Mouse (Mus musculus) heart, embryonic 15.5 days (tissue): ENCODE measurements around the gene Qdpr. TPM values are rescaled to one million over a fixed set of nuclear protein-coding genes. Genes with fewer than 3 reads are reported as not detected.

Experiments used
- ATAC-seq: fragments of 200-750 bp; cut with Nextera tagmentation; replicated peaks from 2 replicates; pipeline ENCODE4 v1.8.0; 2017; ENCODE audit warnings: low read depth, moderate TSS enrichment; ENCODE audit not compliant: insufficient number of reproducible peaks, insufficient read depth, low FRiP score
- H3K27ac ChIP-seq: fragments of 300-500 bp; sonication (generic); 2 replicates; pipeline ENCODE4 v1.5.1; 2015; ENCODE audit warnings: mild to moderate bottlenecking, inconsistent platforms
- H3K27me3 ChIP-seq: fragments of 300-500 bp; sonication (generic); 2 replicates; pipeline ENCODE4 v1.6.1; 2015; ENCODE audit warnings: inconsistent platforms
- H3K36me3 ChIP-seq: fragments of 300-500 bp; sonication (generic); 2 replicates; pipeline ENCODE4 v1.6.1; 2015; ENCODE audit warnings: mild to moderate bottlenecking, inconsistent platforms
- H3K4me1 ChIP-seq: fragments of 300-500 bp; sonication (generic); replicated peaks from 2 replicates; pipeline ENCODE4 v1.6.1; 2015; ENCODE audit warnings: inconsistent platforms
- H3K4me2 ChIP-seq: fragments of 300-500 bp; sonication (generic); 2 replicates; pipeline ENCODE4 v1.6.1; 2015; ENCODE audit warnings: inconsistent platforms, mild to moderate bottlenecking, moderate library complexity
- H3K4me3 ChIP-seq: fragments of 300-500 bp; sonication (generic); 2 replicates; pipeline ENCODE4 v1.5.1; 2015; ENCODE audit warnings: mild to moderate bottlenecking, inconsistent platforms
- H3K9ac ChIP-seq: fragments of 300-500 bp; sonication (generic); 2 replicates; pipeline ENCODE4 v1.6.1; 2015; ENCODE audit warnings: mild to moderate bottlenecking, inconsistent platforms
- H3K9me3 ChIP-seq: fragments of 300-500 bp; sonication (generic); replicated peaks from 2 replicates; pipeline ENCODE4 v1.6.1; 2016; ENCODE audit warnings: inconsistent platforms
- WGBS: fragments of 180-500 bp; shearing (Covaris S2); methylation state at CpG from one replicate; pipeline ENCODE4 v1.1.7; 2015; ENCODE audit warnings: mixed read lengths; 5-methylcytosine and 5-hydroxymethylcytosine counted together
- polyA plus RNA-seq: library from polyadenylated mRNA; unstranded; fragments of >200 nt; fragmentation: Nextera tagmentation; extraction: Ambion mirVana; gene quantifications from 2 replicates; pipeline ENCODE4 v1.2.1, GENCODE M21; 2015

Qdpr gene
- polyA plus RNA-seq, 1 experiment from 2014 or later, result 100 TPM

DNA sequence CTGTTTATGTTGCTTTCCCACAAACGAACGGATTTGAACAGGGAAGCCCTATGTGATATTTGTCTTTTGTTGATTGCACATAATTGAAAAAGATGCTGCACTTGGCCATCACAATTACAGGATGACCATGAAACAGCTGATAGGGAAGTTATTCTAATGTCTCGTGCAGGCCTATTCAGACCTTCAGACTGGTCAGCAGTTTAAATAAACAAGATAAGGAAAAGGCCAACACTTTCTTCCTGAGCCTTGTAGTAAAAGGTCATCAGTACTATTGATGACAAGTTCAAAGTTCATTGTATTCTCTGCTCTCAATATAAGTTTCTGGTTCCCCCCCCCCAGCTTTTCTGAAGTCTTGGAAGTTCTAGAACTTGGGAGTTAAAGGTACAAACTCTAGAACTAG is 32.6 kb upstream of the Qdpr start:
- Histone ChIP-seq H3K9ac (no peak overlapping the region), H3K4me2 (no peak overlapping the region), H3K27ac (no peak overlapping the region), H3K4me1 (no peaks in the 10 kb centered on the region), H3K36me3 (no peaks in the 10 kb centered on the region), H3K27me3 (0 out of 2 replicates have a peak, but pooled peaks cover 6% of the 10 kb centered on the region), H3K9me3 (no peaks in the 10 kb centered on the region), H3K4me3 (no peak overlapping the region)
- WGBS, result 54% methylated on average over 3 of the region's 3 CpGs
- no peak for ATAC-seq

DNA sequence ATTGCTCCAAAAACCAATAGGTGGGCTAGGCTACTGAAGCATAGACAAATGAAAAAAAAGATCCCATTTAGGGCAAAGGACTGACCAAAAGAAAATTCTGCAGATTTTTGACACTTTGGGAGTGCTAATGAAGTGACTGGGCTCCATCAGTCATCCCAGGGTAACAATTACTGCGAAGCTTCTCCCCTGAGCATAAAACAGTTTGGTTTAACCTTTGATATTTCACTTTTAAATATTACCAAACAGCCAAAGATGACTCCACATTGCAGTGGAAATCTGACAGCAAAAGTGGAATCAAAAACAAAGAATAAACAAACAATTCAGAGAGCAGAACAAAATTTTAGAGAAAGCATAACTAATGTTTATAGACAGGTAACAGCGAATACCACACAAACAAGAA is 31.1 kb upstream of the Qdpr start:
- Histone ChIP-seq H3K36me3 (no peaks in the 10 kb centered on the region), H3K9me3 (no peaks in the 10 kb centered on the region), H3K9ac (no peak overlapping the region), H3K27ac (no peak overlapping the region), H3K4me2 (no peak overlapping the region), H3K4me1 (0 out of 2 replicates have a peak, but pooled peaks cover 3% of the 10 kb centered on the region), H3K4me3 (no peak overlapping the region), H3K27me3 (0 out of 2 replicates have a peak, but pooled peaks cover 6% of the 10 kb centered on the region)
- no peak for ATAC-seq
- WGBS, result 84% methylated on average over 2 of the region's 2 CpGs

DNA sequence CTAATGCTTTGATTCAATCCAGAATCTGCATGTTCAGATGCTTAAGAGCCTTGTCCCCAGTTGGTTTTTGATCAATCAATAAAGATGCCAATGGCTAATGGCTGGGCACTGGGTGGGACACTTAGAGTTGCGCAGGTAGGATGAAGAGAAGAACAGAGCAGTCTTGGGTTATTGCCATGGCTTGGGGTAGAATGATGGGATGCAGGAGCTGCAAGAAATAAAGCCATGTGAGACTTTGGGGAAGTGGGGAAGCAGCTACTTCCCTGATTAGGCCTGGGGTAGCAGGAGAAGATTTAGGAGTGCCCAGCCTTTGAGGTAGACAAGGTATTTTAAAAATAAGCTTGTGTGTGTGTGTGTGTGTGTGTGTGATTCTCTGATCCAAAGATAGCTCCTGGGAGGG is 30.0 kb upstream of the Qdpr start:
- no peaks in the 10 kb centered on the region for H3K36me3 ChIP-seq
- WGBS, result 76% methylated on average over 1 of the region's 1 CpGs
- 0 out of 2 replicates have a peak, but pooled peaks cover 3% of the 10 kb centered on the region for H3K4me1 ChIP-seq
- no peaks in the 10 kb centered on the region for H3K9me3 ChIP-seq
- H3K4me3 ChIP-seq, result no peak overlapping the region
- no peak overlapping the region for H3K9ac ChIP-seq
- H3K27ac ChIP-seq, result no peak overlapping the region
- H3K27me3 ChIP-seq, result 0 out of 2 replicates have a peak, but pooled peaks cover 6% of the 10 kb centered on the region
- no peak overlapping the region for H3K4me2 ChIP-seq
- ATAC-seq, result no peak

DNA sequence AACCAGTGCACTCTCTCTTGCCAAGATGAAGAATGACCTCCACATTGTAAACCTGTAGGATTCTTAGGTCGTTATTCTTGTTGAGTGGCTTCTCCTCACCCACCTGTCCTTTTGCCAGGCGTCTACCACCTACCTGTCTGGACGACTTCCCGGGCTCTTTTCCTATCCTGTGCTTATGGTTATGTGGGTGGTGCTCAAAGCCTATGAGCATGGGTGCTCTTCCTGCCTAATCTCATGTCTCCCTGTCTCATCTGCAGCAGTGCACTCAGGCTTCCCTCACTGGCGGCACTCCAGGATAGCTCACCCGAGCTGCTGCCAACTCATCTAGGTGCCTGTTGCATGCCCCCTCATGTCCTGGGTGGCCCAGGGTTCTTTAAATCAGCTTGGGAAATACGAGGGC is 27.6 kb upstream of the Qdpr start:
- Histone ChIP-seq H3K9me3 (no peaks in the 10 kb centered on the region), H3K4me2 (no peak overlapping the region), H3K4me1 (0 out of 2 replicates have a peak, but pooled peaks cover 8% of the 10 kb centered on the region), H3K9ac (no peak overlapping the region), H3K4me3 (no peak overlapping the region), H3K27ac (no peak overlapping the region), H3K27me3 (0 out of 2 replicates have a peak, but pooled peaks cover 6% of the 10 kb centered on the region), H3K36me3 (no peaks in the 10 kb centered on the region)
- no peak for ATAC-seq
- WGBS, result 70% methylated on average over 7 of the region's 7 CpGs

DNA sequence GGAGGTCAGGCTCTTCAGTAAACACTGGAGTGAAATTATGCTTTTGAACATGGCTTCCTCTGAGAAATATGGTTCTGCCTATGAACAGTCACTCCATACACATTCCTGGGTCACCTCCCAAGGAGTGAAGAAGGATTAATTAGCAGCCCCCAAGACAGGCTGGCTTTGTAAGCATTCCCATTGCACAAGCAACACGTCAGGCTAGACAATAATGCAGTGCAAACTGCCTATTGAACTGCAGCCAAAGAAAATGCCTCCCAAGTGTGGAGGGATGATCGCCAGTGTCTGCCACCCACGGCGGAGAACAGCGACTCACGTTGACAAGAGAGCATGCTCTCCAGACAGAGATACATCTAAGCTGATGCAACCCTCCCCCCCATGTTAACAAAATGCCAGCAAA is 26.3 kb upstream of the Qdpr start:
- 0 out of 2 replicates have a peak, but pooled peaks cover 6% of the 10 kb centered on the region for H3K27me3 ChIP-seq
- H3K4me3 ChIP-seq, result no peak overlapping the region
- ATAC-seq, result no peak
- 0 out of 2 replicates have a peak, but pooled peaks cover 8% of the 10 kb centered on the region for H3K4me1 ChIP-seq
- 24% methylated on average over 6 of the region's 6 CpGs for WGBS
- H3K4me2 ChIP-seq, result no peak overlapping the region
- H3K36me3 ChIP-seq, result no peaks in the 10 kb centered on the region
- no peaks in the 10 kb centered on the region for H3K9me3 ChIP-seq
- H3K27ac ChIP-seq, result no peak overlapping the region
- no peak overlapping the region for H3K9ac ChIP-seq

DNA sequence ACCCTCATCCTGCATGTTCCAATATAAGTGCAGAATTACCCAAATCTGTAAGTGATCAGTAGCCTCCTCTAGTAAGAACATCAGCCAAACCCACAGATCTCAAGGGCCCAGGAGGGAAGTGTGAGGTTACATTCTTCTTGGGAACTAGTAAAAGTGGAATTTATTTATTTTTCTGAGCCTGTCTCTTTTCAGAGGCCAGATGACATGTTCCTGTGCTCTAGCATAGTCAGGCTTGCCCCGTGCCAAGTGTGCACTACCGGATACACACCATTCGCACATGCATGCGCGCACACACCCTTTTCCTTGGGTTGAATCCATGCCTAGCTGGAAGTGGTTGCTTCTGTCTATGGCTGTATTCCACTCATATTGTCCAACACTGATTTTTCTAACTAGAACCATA is 25.7 kb upstream of the Qdpr start:
- Histone ChIP-seq H3K9me3 (no peaks in the 10 kb centered on the region), H3K4me2 (no peak overlapping the region), H3K27me3 (0 out of 2 replicates have a peak, but pooled peaks cover 7% of the 10 kb centered on the region), H3K27ac (no peak overlapping the region), H3K9ac (no peak overlapping the region), H3K4me3 (no peak overlapping the region), H3K4me1 (0 out of 2 replicates have a peak, but pooled peaks cover 8% of the 10 kb centered on the region), H3K36me3 (no peaks in the 10 kb centered on the region)
- no peak for ATAC-seq
- WGBS, result 73% methylated on average over 5 of the region's 5 CpGs

DNA sequence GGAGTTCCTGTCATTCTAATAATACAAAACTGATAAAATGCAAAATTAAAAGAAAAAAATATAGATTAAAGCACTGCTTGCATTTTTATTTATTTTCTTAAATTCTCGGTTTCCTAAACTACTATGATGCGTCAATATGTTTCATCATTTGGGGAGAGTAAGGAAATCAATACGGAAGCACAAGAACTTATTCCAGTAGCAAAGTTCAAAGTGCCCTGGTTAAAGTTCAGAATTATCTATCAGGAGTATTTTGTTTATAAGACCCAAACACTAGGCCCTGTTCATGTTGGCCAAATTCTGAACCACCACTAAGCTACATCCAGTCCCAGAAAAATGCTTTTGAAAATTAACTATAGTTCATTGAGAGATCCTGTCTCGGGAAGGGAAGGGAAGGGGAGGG is 24.7 kb upstream of the Qdpr start:
- Histone ChIP-seq H3K9me3 (no peaks in the 10 kb centered on the region), H3K4me1 (0 out of 2 replicates have a peak, but pooled peaks cover 8% of the 10 kb centered on the region), H3K36me3 (no peaks in the 10 kb centered on the region), H3K4me2 (no peak overlapping the region), H3K27me3 (0 out of 2 replicates have a peak, but pooled peaks cover 4% of the 10 kb centered on the region), H3K9ac (no peak overlapping the region), H3K4me3 (no peak overlapping the region), H3K27ac (no peak overlapping the region)
- no peak for ATAC-seq
- WGBS, result 67% methylated on average over 3 of the region's 4 CpGs

DNA sequence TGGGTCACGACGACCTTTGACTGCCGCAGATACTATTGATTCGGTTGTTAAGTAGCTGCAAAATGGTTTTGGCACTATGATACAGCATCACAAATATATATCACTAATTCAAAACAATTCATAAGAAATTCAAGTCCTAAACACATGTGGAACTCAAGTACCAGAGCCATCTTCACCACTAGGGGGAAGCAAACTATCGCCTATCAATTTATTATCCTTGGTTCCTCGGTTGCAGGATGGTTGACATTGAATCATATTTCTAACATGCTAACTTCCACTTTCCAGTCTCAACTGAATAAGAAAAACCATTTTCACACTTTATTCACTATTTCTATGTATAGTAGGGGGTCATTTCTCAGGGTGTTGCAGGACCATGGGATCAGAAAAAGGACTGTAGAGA is 24.2 kb upstream of the Qdpr start:
- no peak overlapping the region for H3K4me2 ChIP-seq
- 26% methylated on average over 6 of the region's 6 CpGs for WGBS
- H3K4me3 ChIP-seq, result no peak overlapping the region
- H3K9ac ChIP-seq, result no peak overlapping the region
- H3K9me3 ChIP-seq, result no peaks in the 10 kb centered on the region
- no peak overlapping the region for H3K27ac ChIP-seq
- ATAC-seq, result no peak
- 0 out of 2 replicates have a peak, but pooled peaks cover 4% of the 10 kb centered on the region for H3K27me3 ChIP-seq
- H3K36me3 ChIP-seq, result no peaks in the 10 kb centered on the region
- H3K4me1 ChIP-seq, result 0 out of 2 replicates have a peak, but pooled peaks cover 8% of the 10 kb centered on the region

DNA sequence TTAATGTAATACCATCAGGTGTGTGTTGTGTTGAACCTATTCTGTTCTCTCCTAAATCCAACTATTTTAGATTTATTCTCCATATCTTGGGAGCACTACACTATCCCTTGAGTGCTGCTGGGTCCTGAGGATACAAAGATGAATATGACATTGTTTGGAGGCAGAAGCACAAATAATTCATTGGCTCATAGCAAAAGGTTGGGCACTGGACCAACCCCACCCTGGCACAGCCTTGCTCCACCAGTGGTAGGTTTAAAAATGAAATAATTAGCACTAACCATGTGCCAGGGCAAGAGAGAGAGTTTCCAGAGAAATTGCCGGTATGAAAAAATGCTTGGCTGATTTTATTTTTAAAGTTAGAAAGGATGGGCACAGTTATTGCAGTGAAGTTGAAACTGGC is 23.5 kb upstream of the Qdpr start:
- H3K4me1 ChIP-seq, result 0 out of 2 replicates have a peak, but pooled peaks cover 8% of the 10 kb centered on the region
- H3K4me3 ChIP-seq, result no peak overlapping the region
- no peak overlapping the region for H3K27ac ChIP-seq
- ATAC-seq, result no peak
- H3K27me3 ChIP-seq, result 0 out of 2 replicates have a peak, but pooled peaks cover 4% of the 10 kb centered on the region
- H3K4me2 ChIP-seq, result no peak overlapping the region
- WGBS, result 80% methylated on average over 1 of the region's 1 CpGs
- no peaks in the 10 kb centered on the region for H3K36me3 ChIP-seq
- no peak overlapping the region for H3K9ac ChIP-seq
- no peaks in the 10 kb centered on the region for H3K9me3 ChIP-seq

DNA sequence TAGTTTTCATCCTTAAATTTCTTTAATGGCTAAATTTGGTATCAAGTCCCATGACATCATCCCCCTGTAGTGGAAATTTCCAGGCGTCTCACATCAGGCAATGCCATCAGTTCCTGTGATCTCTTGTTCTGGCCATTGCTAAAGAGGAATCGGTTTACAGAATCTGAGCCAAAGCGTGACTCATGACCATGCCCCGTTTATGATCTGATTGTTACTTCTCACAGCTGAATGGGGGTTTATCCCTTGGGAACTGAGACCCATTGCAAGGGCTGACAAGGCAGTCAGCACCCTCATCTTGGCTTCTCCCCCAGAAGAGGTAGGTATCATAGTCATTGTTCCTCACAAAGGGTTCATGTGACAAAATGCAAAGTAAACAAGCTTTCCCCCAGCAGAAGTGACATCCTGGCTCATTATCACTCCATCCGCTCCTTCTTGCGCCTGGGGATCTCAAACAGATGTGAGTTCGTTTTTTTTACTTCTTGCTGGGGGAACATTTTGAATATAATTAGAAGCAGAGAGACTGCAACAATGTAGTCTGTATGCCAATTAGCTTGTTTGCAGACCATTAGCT is 22.9 kb upstream of the Qdpr start:
- H3K9me3 ChIP-seq, result no peaks in the 10 kb centered on the region
- 0 out of 2 replicates have a peak, but pooled peaks cover 8% of the 10 kb centered on the region for H3K4me1 ChIP-seq
- 23% methylated on average over 7 of the region's 7 CpGs for WGBS
- H3K27ac ChIP-seq, result no peak overlapping the region
- no peaks in the 10 kb centered on the region for H3K36me3 ChIP-seq
- H3K4me2 ChIP-seq, result no peak overlapping the region
- ATAC-seq, result no peak
- H3K27me3 ChIP-seq, result 0 out of 2 replicates have a peak, but pooled peaks cover 4% of the 10 kb centered on the region
- no peak overlapping the region for H3K4me3 ChIP-seq
- H3K9ac ChIP-seq, result no peak overlapping the region

DNA sequence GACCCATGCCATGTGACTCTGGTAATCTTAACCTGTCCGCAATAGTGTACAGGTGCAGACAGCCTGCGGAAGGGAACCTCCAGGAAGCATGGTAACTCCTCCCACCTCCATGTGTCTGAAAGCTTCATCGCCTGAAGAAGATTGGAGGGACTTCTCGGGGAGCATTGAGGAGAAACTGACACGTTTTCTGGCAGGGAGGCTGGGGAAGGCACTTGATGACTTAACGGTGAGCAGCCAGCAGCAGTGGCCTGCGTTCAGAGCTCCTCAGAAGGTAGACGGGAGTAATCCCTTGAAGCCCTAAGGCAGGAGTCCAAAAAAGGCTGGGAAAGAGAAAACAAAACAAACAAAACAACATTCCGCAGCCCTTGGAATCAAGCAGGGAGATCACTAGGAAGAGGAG is 4.4 kb upstream of the Qdpr start:
- ATAC-seq, result no peak
- no peak overlapping the region for H3K4me2 ChIP-seq
- no peaks in the 10 kb centered on the region for H3K27me3 ChIP-seq
- WGBS, result 34% methylated on average over 9 of the region's 9 CpGs
- H3K36me3 ChIP-seq, result no peaks in the 10 kb centered on the region
- no peak overlapping the region for H3K27ac ChIP-seq
- H3K9ac ChIP-seq, result no peak overlapping the region
- H3K4me3 ChIP-seq, result no peak overlapping the region
- peaks cover 4% of the 10 kb centered on the region; the same call in 1 of the 2 replicates for H3K4me1 ChIP-seq
- no peaks in the 10 kb centered on the region for H3K9me3 ChIP-seq

DNA sequence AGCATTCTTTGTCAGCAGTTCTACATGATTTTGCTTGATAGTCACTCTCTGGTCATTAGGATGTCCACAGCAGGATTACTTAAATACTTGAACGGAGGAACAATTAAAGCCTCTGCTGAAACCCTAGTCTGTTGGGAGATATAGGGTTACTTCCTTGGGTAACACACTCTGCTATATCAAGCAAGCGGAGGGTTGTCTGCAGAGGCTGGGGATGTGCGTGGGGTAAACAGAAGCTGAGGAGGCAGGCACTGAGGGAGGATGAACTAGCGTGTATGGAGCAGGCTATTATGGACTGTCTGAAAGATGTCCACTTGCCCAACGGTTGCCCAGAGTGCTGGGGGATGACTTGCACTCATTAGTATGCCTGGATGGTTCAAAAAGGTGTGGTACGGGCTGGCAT is 3.4 kb upstream of the Qdpr start, which contains the start of gene Clrn2:
TSS of gene Clrn2 (plus strand) at position 301 of the 400 bp plus-strand sequence.
- no peak within 1 kb of the TSS for H3K9ac ChIP-seq
- H3K27me3 ChIP-seq, result no peaks in the 10 kb centered on the region
- H3K9me3 ChIP-seq, result no peaks in the 10 kb centered on the region
- no peak within 1 kb of the TSS for H3K4me2 ChIP-seq
- no peak within 1 kb of the TSS for H3K4me3 ChIP-seq
- H3K36me3 ChIP-seq, result no peaks in the 10 kb centered on the region
- 63% methylated on average over 6 of the region's 6 CpGs for WGBS
- H3K27ac ChIP-seq, result no peak within 1 kb of the TSS
- H3K4me1 ChIP-seq, result peaks cover 14% of the 10 kb centered on the region
- ATAC-seq, result no peak
